Mouse (Mus musculus) lung, adult 2 months (tissue): ENCODE measurements around the gene Carm1.

Experiments used
- CTCF ChIP-seq: fragments of 200-500 bp; IDR thresholded peaks from 2 replicates; pipeline ENCODE4 v1.5.1; 2011; ENCODE audit warnings: mild to moderate bottlenecking, low read length, control low read depth; ENCODE audit not compliant: insufficient read depth
- POLR2A ChIP-seq: fragments of 200-500 bp; IDR thresholded peaks from 2 replicates; pipeline ENCODE4 v1.6.1; 2011; ENCODE audit warnings: low read depth, mild to moderate bottlenecking, control low read depth, low read length, borderline replicate concordance; ENCODE audit errors: extremely low read depth

DNA sequence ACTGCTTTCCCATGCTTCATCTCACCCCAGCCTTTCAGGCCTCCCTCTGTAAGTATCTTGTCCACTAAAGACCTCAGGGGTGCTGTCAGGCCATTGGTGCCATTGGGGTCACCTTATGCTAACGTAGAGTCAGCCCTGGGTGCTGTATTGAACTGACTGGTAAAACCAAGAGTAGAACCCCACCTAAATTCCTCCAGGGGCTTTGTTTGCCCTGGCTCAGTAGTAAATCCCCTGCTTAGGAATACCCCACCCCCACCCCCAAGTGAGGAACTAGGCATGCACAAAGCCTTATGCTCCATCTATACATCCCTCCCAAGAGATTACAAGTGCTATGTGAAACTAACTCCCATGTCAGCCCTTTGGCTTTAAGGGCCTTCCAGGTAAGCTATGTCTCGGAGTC is 10.9 kb downstream of the Carm1 start:
- TF ChIP-seq CTCF (no peak), POLR2A (no peak)
